Mouse (Mus musculus): ENCODE results near the gene Pced1b. TPM values are rescaled to one million over a fixed set of nuclear protein-coding genes. Genes with fewer than 3 reads are reported as not detected.
A peak's percentile ranks its signal among the peaks of the same experiment; 100 is the strongest.

Gene Pced1b
- polyA plus RNA-seq, 1 experiment from 2014 or later = 2.3 TPM

- H3K4me3 ChIP-seq = no peak overlapping the region
- H3K9me3 ChIP-seq = no peaks in the 10 kb centered on the region
- 51% methylated on average over 9 of the region's 9 CpGs for WGBS
- no peak overlapping the region for H3K27ac ChIP-seq (replicated peaks)
- no peaks in the 10 kb centered on the region for H3K4me1 ChIP-seq
- H3K27me3 ChIP-seq (replicated peaks; ENCODE audit: low read depth, poor library complexity, severe bottlenecking) = no peaks in the 10 kb centered on the region
- no peaks in the 10 kb centered on the region for H3K36me3 ChIP-seq (replicated peaks)
- peak; percentile 52 for DNase-seq (ENCODE audit: low spot score)
Measured at GRCm38 (mm10) chr15:97236943-97237342, 10.0 kb upstream of the Pced1b start.

- Histone ChIP-seq H3K36me3 (replicated peaks) (no peaks in the 10 kb centered on the region), H3K4me3 (no peak overlapping the region), H3K27ac (replicated peaks) (no peak overlapping the region), H3K4me1 (peaks cover 20% of the 10 kb centered on the region), H3K27me3 (replicated peaks; ENCODE audit: low read depth, poor library complexity, severe bottlenecking) (peaks cover 25% of the 10 kb centered on the region), H3K9me3 (no peaks in the 10 kb centered on the region)
- WGBS = 89% methylated on average over 18 of the region's 18 CpGs
- DNase-seq (ENCODE audit: low spot score) = no peak
Measured at GRCm38 (mm10) chr15:97245392-97245791, 1.5 kb upstream of the Pced1b start.

- Histone ChIP-seq H3K27ac (replicated peaks) (no peak overlapping the region), H3K4me3 (peak overlapping the region; percentile 82), H3K4me1 (peaks cover 20% of the 10 kb centered on the region), H3K36me3 (replicated peaks) (no peaks in the 10 kb centered on the region), H3K9me3 (no peaks in the 10 kb centered on the region), H3K27me3 (replicated peaks; ENCODE audit: low read depth, poor library complexity, severe bottlenecking) (peaks cover 25% of the 10 kb centered on the region)
- peak; percentile 21 for DNase-seq (ENCODE audit: low spot score)
- 29% methylated on average over 14 of the region's 14 CpGs for WGBS
Measured at GRCm38 (mm10) chr15:97246256-97246655, 651 bp upstream of the Pced1b start.

- H3K27ac ChIP-seq (replicated peaks) = peak overlapping the region; percentile 90
- WGBS = 2% methylated on average over 14 of the region's 14 CpGs
Measured at GRCm38 (mm10) chr15:97247791-97248161, 869 bp downstream of the Pced1b start.

GRCm38 (mm10) chr15:97248296-97248695, 1.4 kb downstream of the Pced1b start:
- no peak for DNase-seq (ENCODE audit: low spot score)
- Histone ChIP-seq H3K4me3 (peak overlapping the region; percentile 82), H3K27ac (replicated peaks) (no peak overlapping the region), H3K4me1 (peaks cover 20% of the 10 kb centered on the region), H3K9me3 (no peaks in the 10 kb centered on the region), H3K27me3 (replicated peaks; ENCODE audit: low read depth, poor library complexity, severe bottlenecking) (peaks cover 25% of the 10 kb centered on the region), H3K36me3 (replicated peaks) (no peaks in the 10 kb centered on the region)
- WGBS = 34% methylated on average over 8 of the region's 8 CpGs

More at GRCm38 (mm10) chr15:97247791-97248161, 869 bp downstream of the Pced1b start:
- H3K4me1 ChIP-seq = peaks cover 20% of the 10 kb centered on the region
- no peaks in the 10 kb centered on the region for H3K36me3 ChIP-seq (replicated peaks)
- H3K27me3 ChIP-seq (replicated peaks; ENCODE audit: low read depth, poor library complexity, severe bottlenecking) = peaks cover 25% of the 10 kb centered on the region
- no peak for DNase-seq (ENCODE audit: low spot score)
- no peaks in the 10 kb centered on the region for H3K9me3 ChIP-seq
- peak overlapping the region; percentile 82 for H3K4me3 ChIP-seq

GRCm38 (mm10) chr15:97249322-97249721, 2.4 kb downstream of the Pced1b start:
- Histone ChIP-seq H3K36me3 (replicated peaks) (no peaks in the 10 kb centered on the region), H3K4me1 (peaks cover 20% of the 10 kb centered on the region), H3K27me3 (replicated peaks; ENCODE audit: low read depth, poor library complexity, severe bottlenecking) (peaks cover 23% of the 10 kb centered on the region), H3K27ac (replicated peaks) (no peak overlapping the region), H3K4me3 (no peak overlapping the region), H3K9me3 (no peaks in the 10 kb centered on the region)
- 93% methylated on average over 10 of the region's 10 CpGs for WGBS
- no peak for DNase-seq (ENCODE audit: low spot score)

- 83% methylated on average over 8 of the region's 8 CpGs for WGBS
- Histone ChIP-seq H3K27ac (replicated peaks) (no peak overlapping the region), H3K4me3 (no peak overlapping the region), H3K27me3 (replicated peaks; ENCODE audit: low read depth, poor library complexity, severe bottlenecking) (no peaks in the 10 kb centered on the region), H3K9me3 (peaks cover 3% of the 10 kb centered on the region; the same call in 1 of the 2 replicates), H3K4me1 (peaks cover 17% of the 10 kb centered on the region), H3K36me3 (replicated peaks) (no peaks in the 10 kb centered on the region)
- DNase-seq (ENCODE audit: low spot score) = no peak
Measured at GRCm38 (mm10) chr15:97252493-97253034, 5.7 kb downstream of the Pced1b start.

- H3K4me3 ChIP-seq = no peak overlapping the region
- DNase-seq (ENCODE audit: low spot score) = no peak
- WGBS = 88% methylated on average over 4 of the region's 4 CpGs
- peaks cover 3% of the 10 kb centered on the region; the same call in 1 of the 2 replicates for H3K9me3 ChIP-seq
- no peak overlapping the region for H3K27ac ChIP-seq (replicated peaks)
- no peaks in the 10 kb centered on the region for H3K27me3 ChIP-seq (replicated peaks; ENCODE audit: low read depth, poor library complexity, severe bottlenecking)
- no peaks in the 10 kb centered on the region for H3K36me3 ChIP-seq (replicated peaks)
- peaks cover 8% of the 10 kb centered on the region; the same call in 1 of the 2 replicates for H3K4me1 ChIP-seq
Measured at GRCm38 (mm10) chr15:97254375-97254774, 7.5 kb downstream of the Pced1b start.

- Histone ChIP-seq H3K4me3 (no peak overlapping the region), H3K4me1 (peaks cover 8% of the 10 kb centered on the region; the same call in 1 of the 2 replicates), H3K36me3 (replicated peaks) (no peaks in the 10 kb centered on the region), H3K27ac (replicated peaks) (no peak overlapping the region), H3K9me3 (peaks cover 3% of the 10 kb centered on the region; the same call in 1 of the 2 replicates), H3K27me3 (replicated peaks; ENCODE audit: low read depth, poor library complexity, severe bottlenecking) (no peaks in the 10 kb centered on the region)
- 88% methylated on average over 3 of the region's 3 CpGs for WGBS
- no peak for DNase-seq (ENCODE audit: low spot score)
Measured at GRCm38 (mm10) chr15:97255800-97256199, 8.9 kb downstream of the Pced1b start.

GRCm38 (mm10) chr15:97256411-97256810, 9.5 kb downstream of the Pced1b start:
- 89% methylated on average over 11 of the region's 11 CpGs for WGBS
- Histone ChIP-seq H3K9me3 (peaks cover 3% of the 10 kb centered on the region; the same call in 1 of the 2 replicates), H3K27me3 (replicated peaks; ENCODE audit: low read depth, poor library complexity, severe bottlenecking) (no peaks in the 10 kb centered on the region), H3K27ac (replicated peaks) (no peak overlapping the region), H3K4me1 (peaks cover 8% of the 10 kb centered on the region; the same call in 1 of the 2 replicates), H3K36me3 (replicated peaks) (no peaks in the 10 kb centered on the region), H3K4me3 (no peak overlapping the region)
- DNase-seq (ENCODE audit: low spot score) = no peak

- Histone ChIP-seq H3K4me1 (peaks cover 12% of the 10 kb centered on the region; the same call in 1 of the 2 replicates), H3K4me3 (no peak overlapping the region), H3K27me3 (replicated peaks; ENCODE audit: low read depth, poor library complexity, severe bottlenecking) (no peaks in the 10 kb centered on the region), H3K36me3 (replicated peaks) (no peaks in the 10 kb centered on the region), H3K27ac (replicated peaks) (no peak overlapping the region), H3K9me3 (peaks cover 3% of the 10 kb centered on the region; the same call in 1 of the 2 replicates)
- 80% methylated on average over 8 of the region's 8 CpGs for WGBS
- DNase-seq (ENCODE audit: low spot score) = no peak
Measured at GRCm38 (mm10) chr15:97257206-97257775, 10.4 kb downstream of the Pced1b start.

- Histone ChIP-seq H3K4me1 (peaks cover 13% of the 10 kb centered on the region; the same call in 1 of the 2 replicates), H3K36me3 (replicated peaks) (no peaks in the 10 kb centered on the region), H3K27ac (replicated peaks) (no peak overlapping the region), H3K4me3 (no peak overlapping the region), H3K9me3 (peaks cover 3% of the 10 kb centered on the region; the same call in 1 of the 2 replicates), H3K27me3 (replicated peaks; ENCODE audit: low read depth, poor library complexity, severe bottlenecking) (no peaks in the 10 kb centered on the region)
- DNase-seq (ENCODE audit: low spot score) = no peak
- WGBS = 88% methylated on average over 17 of the region's 17 CpGs
Measured at GRCm38 (mm10) chr15:97258483-97259230, 11.8 kb downstream of the Pced1b start.
